Mouse (Mus musculus) small intestine, adult 2 months (tissue): ENCODE measurements around the gene Tyrp1. TPM values are rescaled to one million over a fixed set of nuclear protein-coding genes. Genes with fewer than 3 reads are reported as not detected.
A peak's percentile ranks its signal among the peaks of the same experiment; 100 is the strongest.

Experiments
- H3K27ac ChIP-seq: fragments of 200-500 bp; 2 replicates; pipeline ENCODE4 v1.5.1; 2012; ENCODE audit warnings: low read depth, low read length, control low read depth, inconsistent platforms; ENCODE audit not compliant: insufficient read depth
- H3K27me3 ChIP-seq: fragments of 200-500 bp; 2 replicates; pipeline ENCODE4 v1.6.1; 2012; ENCODE audit warnings: mild to moderate bottlenecking, moderate library complexity, low read length, inconsistent platforms; ENCODE audit not compliant: control insufficient read depth, insufficient read depth
- H3K36me3 ChIP-seq: fragments of 200-500 bp; 2 replicates; pipeline ENCODE4 v1.6.1; 2012; ENCODE audit warnings: mild to moderate bottlenecking, low read length, control low read depth, inconsistent platforms; ENCODE audit not compliant: control insufficient read depth, insufficient read depth
- H3K4me1 ChIP-seq: fragments of 200-500 bp; 2 replicates; pipeline ENCODE4 v1.6.1; 2012; ENCODE audit warnings: low read length, inconsistent platforms, mixed read lengths; ENCODE audit not compliant: control insufficient read depth, insufficient read depth, insufficient read length
- H3K4me3 ChIP-seq: fragments of 200-500 bp; 2 replicates; pipeline ENCODE4 v1.5.1; 2012; ENCODE audit warnings: low read depth, mild to moderate bottlenecking, control low read depth, inconsistent platforms, low read length, moderate library complexity
- CTCF ChIP-seq: fragments of 200-500 bp; IDR thresholded peaks from 2 replicates; pipeline ENCODE4 v1.5.1; 2012; ENCODE audit warnings: low read depth, mild to moderate bottlenecking, control low read depth, inconsistent platforms, low read length, moderate library complexity, mixed read lengths; ENCODE audit not compliant: insufficient replicate concordance, insufficient read length; ENCODE audit errors: extremely low read depth
- POLR2A ChIP-seq: fragments of 200-500 bp; IDR thresholded peaks from 2 replicates; pipeline ENCODE4 v1.6.1; 2012; ENCODE audit warnings: low read depth, mild to moderate bottlenecking, control low read depth, inconsistent platforms, low read length, moderate library complexity
- WGBS: fragments of 180-500 bp; shearing (Covaris S2); methylation state at CpG from one replicate; pipeline ENCODE4 v1.1.7; 2018; 5-methylcytosine and 5-hydroxymethylcytosine counted together
- polyA plus RNA-seq: library from polyadenylated mRNA; depleted of rRNA; stranded (reverse); fragments of >200 nt; gene quantifications from 2 replicates; pipeline ENCODE4 v1.2.3, GENCODE M21; 2012

Gene Tyrp1
- polyA plus RNA-seq, 1 experiment: not detected

- no peaks in the 10 kb centered on the region for H3K36me3 ChIP-seq
- no peak overlapping the region for H3K27ac ChIP-seq
- TF ChIP-seq CTCF: no peak
- no peak for TF ChIP-seq POLR2A
- H3K4me1 ChIP-seq: no peaks in the 10 kb centered on the region
- H3K27me3 ChIP-seq: no peaks in the 10 kb centered on the region
- WGBS: 69% methylated on average over 3 of the region's 3 CpGs
- no peak overlapping the region for H3K4me3 ChIP-seq
Observed at GRCm38 (mm10) chr4:80846052-80846451, 12.1 kb downstream of the Tyrp1 start.

- 69% methylated on average over 7 of the region's 7 CpGs for WGBS
- H3K4me1 ChIP-seq: no peaks in the 10 kb centered on the region
- TF ChIP-seq POLR2A: no peak
- no peak for TF ChIP-seq CTCF
- no peaks in the 10 kb centered on the region for H3K27me3 ChIP-seq
- no peak overlapping the region for H3K27ac ChIP-seq
- H3K4me3 ChIP-seq: no peak overlapping the region
- no peaks in the 10 kb centered on the region for H3K36me3 ChIP-seq
Observed at GRCm38 (mm10) chr4:80852590-80853425, 18.9 kb downstream of the Tyrp1 start.

GRCm38 (mm10) chr4:80855495-80855894, 21.6 kb downstream of the Tyrp1 start:
- WGBS: 77% methylated on average over 9 of the region's 9 CpGs
- TF ChIP-seq POLR2A (no peak), CTCF (no peak)
- Histone ChIP-seq H3K27me3 (no peaks in the 10 kb centered on the region), H3K4me3 (no peak overlapping the region), H3K4me1 (no peaks in the 10 kb centered on the region), H3K36me3 (no peaks in the 10 kb centered on the region), H3K27ac (no peak overlapping the region)

GRCm38 (mm10) chr4:80862962-80863361, 29.0 kb downstream of the Tyrp1 start:
- no peak overlapping the region for H3K27ac ChIP-seq
- 80% methylated on average over 9 of the region's 9 CpGs for WGBS
- H3K36me3 ChIP-seq: no peaks in the 10 kb centered on the region
- 0 out of 2 replicates have a peak, but pooled peaks cover 2% of the 10 kb centered on the region for H3K4me1 ChIP-seq
- H3K27me3 ChIP-seq: no peaks in the 10 kb centered on the region
- TF ChIP-seq CTCF (no peak), POLR2A (no peak)
- H3K4me3 ChIP-seq: no peak overlapping the region

- Histone ChIP-seq H3K36me3 (no peaks in the 10 kb centered on the region), H3K27ac (no peak overlapping the region), H3K27me3 (no peaks in the 10 kb centered on the region), H3K4me3 (no peak overlapping the region), H3K4me1 (0 out of 2 replicates have a peak, but pooled peaks cover 2% of the 10 kb centered on the region)
- 41% methylated on average over 7 of the region's 7 CpGs for whole genome bisulfite sequencing
- TF ChIP-seq CTCF (no peak), POLR2A (no peak)
Observed at GRCm38 (mm10) chr4:80863906-80864305, 30.0 kb downstream of the Tyrp1 start.

- H3K27ac ChIP-seq: no peak overlapping the region
- WGBS: 2% methylated on average over 17 of the region's 17 CpGs
- H3K4me3 ChIP-seq: peak overlapping the region; percentile 7; the same call in 1 of the 2 replicates
- H3K27me3 ChIP-seq: no peaks in the 10 kb centered on the region
- no peak for TF ChIP-seq CTCF
- TF ChIP-seq POLR2A: no peak
- H3K4me1 ChIP-seq: 0 out of 2 replicates have a peak, but pooled peaks cover 2% of the 10 kb centered on the region
- no peaks in the 10 kb centered on the region for H3K36me3 ChIP-seq
Observed at GRCm38 (mm10) chr4:80864511-80864922, 30.6 kb downstream of the Tyrp1 start.

- 0 out of 2 replicates have a peak, but pooled peaks cover 2% of the 10 kb centered on the region for H3K4me1 ChIP-seq
- H3K36me3 ChIP-seq: no peaks in the 10 kb centered on the region
- 9% methylated on average over 5 of the region's 5 CpGs for whole genome bisulfite sequencing
- no peak overlapping the region for H3K4me3 ChIP-seq
- no peak for TF ChIP-seq POLR2A
- H3K27ac ChIP-seq: no peak overlapping the region
- H3K27me3 ChIP-seq: no peaks in the 10 kb centered on the region
Observed at GRCm38 (mm10) chr4:80866065-80866464, 32.1 kb downstream of the Tyrp1 start.
